Comparison of ENCODE assay signal across 23 mouse cellular contexts in genomic region chr6:117201396-117201795, GRCm38 (mm10). TPM values are rescaled to one million over a fixed set of nuclear protein-coding genes. Genes with fewer than 3 reads are reported as not detected.
DNase-seq lines count a peak whose midpoint lies in the region; ATAC-seq and TF ChIP-seq lines count a peak whose summit lies in the region.
"Had no signal": no experiment of that assay in that cellular context is flagged by ENCODE, and none has a peak within 500 bp of the region (broad histone marks: within the 10 kb centered on the region; RNA-seq: fewer than 3 reads in every experiment).

No protein-coding gene starts in this region.

- ATAC-seq in lung, embryonic 15.5 days (ENCODE audit: borderline replicate concordance, extremely low read depth, low FRiP score, low TSS enrichment), result no peak
- ATAC-seq: activated CD4-positive, CD25-positive, alpha-beta regulatory T cell, adult 4 months; forebrain, embryonic 13.5 days; forebrain, embryonic 15.5 days; forebrain, postnatal 0 days; Patski had no signal

- H3K79me3 ChIP-seq in C2C12 (ENCODE audit: low read depth), result no peaks in the 10 kb centered on the region

- intact Hi-C loops in heart, postnatal 10 days (cut with DNase I), result no loop called here

- no peaks in the 10 kb centered on the region for H3K9me3 ChIP-seq in heart, embryonic 10.5 days
- no peaks in the 10 kb centered on the region for H3K9me3 ChIP-seq in lung, embryonic 15.5 days
- H3K9me3 ChIP-seq: embryonic facial prominence, embryonic 10.5 days; embryonic facial prominence, embryonic 12.5 days; forebrain, embryonic 13.5 days; forebrain, embryonic 15.5 days had no signal

- H3K27ac ChIP-seq in heart, embryonic 10.5 days, result 0 out of 2 replicates have a peak overlapping the region, but pooled peaks have one; percentile 36
- H3K27ac ChIP-seq in lung, embryonic 15.5 days, result peak overlapping the region; percentile 76
- H3K27ac ChIP-seq: embryonic facial prominence, embryonic 10.5 days; embryonic facial prominence, embryonic 12.5 days; forebrain, embryonic 13.5 days; forebrain, embryonic 15.5 days had no signal

- H3K79me2 ChIP-seq in C2C12 (ENCODE audit: control insufficient read depth, insufficient read depth), result no peaks in the 10 kb centered on the region

- peaks cover 44% of the 10 kb centered on the region for H3K27me3 ChIP-seq in heart, embryonic 10.5 days (ENCODE audit: insufficient read depth, poor library complexity, severe bottlenecking)
- no peaks in the 10 kb centered on the region for H3K27me3 ChIP-seq in lung, embryonic 15.5 days
- H3K27me3 ChIP-seq in C2C12 (ENCODE audit: control insufficient read depth, insufficient read depth, insufficient read length), result no peaks in the 10 kb centered on the region
- H3K27me3 ChIP-seq: embryonic facial prominence, embryonic 12.5 days; forebrain, embryonic 13.5 days; forebrain, embryonic 15.5 days; Patski had no signal

- DNase-seq in heart, embryonic 10.5 days (ENCODE audit: low spot score), result no peak
- no peak for DNase-seq in heart, postnatal 10 days
- DNase-seq in lung, postnatal 4 days, result no peak
- DNase-seq in Muller cell, postnatal 12 days (ENCODE audit: inconsistent ontology term), result no peak
- DNase-seq: adrenal gland, adult 8-10 months; adrenal gland, postnatal 14 days; adrenal gland, postnatal 36 days; B cell, adult 2 months; cerebellum, adult 11-12 months; cerebellum, adult 2 months; cerebellum, adult 9-10 months; cerebellum, postnatal 10 days; cerebellum, postnatal 25 days; forebrain, postnatal 0 days had no signal

- no peak for TF ChIP-seq CTCF in C2C12 (IDR thresholded peaks at IDR 0.05; ENCODE audit: control insufficient read depth, insufficient read depth, insufficient read length)

- no peak overlapping the region for H3K4me2 ChIP-seq in lung, embryonic 15.5 days
- H3K4me2 ChIP-seq: embryonic facial prominence, embryonic 12.5 days; forebrain, embryonic 13.5 days; forebrain, embryonic 15.5 days had no signal

- no peak overlapping the region for H3K9ac ChIP-seq in lung, embryonic 15.5 days
- H3K9ac ChIP-seq: embryonic facial prominence, embryonic 12.5 days; forebrain, embryonic 13.5 days; forebrain, embryonic 15.5 days; forebrain, postnatal 0 days had no signal

- no peaks in the 10 kb centered on the region for H3K36me3 ChIP-seq in heart, embryonic 10.5 days
- no peaks in the 10 kb centered on the region for H3K36me3 ChIP-seq in lung, embryonic 15.5 days
- no peaks in the 10 kb centered on the region for H3K36me3 ChIP-seq in C2C12 (ENCODE audit: control insufficient read depth, insufficient read depth)
- H3K36me3 ChIP-seq: embryonic facial prominence, embryonic 10.5 days; embryonic facial prominence, embryonic 12.5 days; forebrain, embryonic 15.5 days had no signal

- no peak overlapping the region for H3ac ChIP-seq in C2C12 (ENCODE audit: control insufficient read depth, insufficient read length, low read depth)

- WGBS in heart, embryonic 10.5 days, result 82% methylated on average over 2 of the region's 2 CpGs
- 70% methylated on average over 2 of the region's 2 CpGs for WGBS in lung, embryonic 15.5 days

- peaks cover 23% of the 10 kb centered on the region; the same call in 1 of the 2 replicates for H3K4me1 ChIP-seq in heart, embryonic 10.5 days
- H3K4me1 ChIP-seq in lung, embryonic 15.5 days, result peaks cover 40% of the 10 kb centered on the region
- H3K4me1 ChIP-seq: forebrain, embryonic 13.5 days; forebrain, embryonic 15.5 days had no signal

- no peak overlapping the region for H3K4me3 ChIP-seq in heart, embryonic 10.5 days
- no peak overlapping the region for H3K4me3 ChIP-seq in lung, embryonic 15.5 days
- H3K4me3 ChIP-seq in C2C12 (ENCODE audit: insufficient read depth, poor library complexity, severe bottlenecking), result no peak overlapping the region
- H3K4me3 ChIP-seq: embryonic facial prominence, embryonic 10.5 days; embryonic facial prominence, embryonic 12.5 days; forebrain, embryonic 13.5 days; forebrain, embryonic 15.5 days had no signal

TF ChIP-seq in C2C12, 6 proteins besides CTCF, POLR2A, EP300 and RAD21:
- TF ChIP-seq USF1 (IDR thresholded peaks at IDR 0.05; ENCODE audit: low read depth) (no peak), CEBPB (IDR thresholded peaks at IDR 0.05; ENCODE audit: low read depth) (peak; percentile 53)
TF ChIP-seq in C2C12: peak in this region for 1.

RNA-seq across cellular contexts. Expression of gene Cxcl12, which starts 33.1 kb away (rescaled TPM):
- polyA plus RNA-seq in heart, embryonic 10.5 days (2016; fragmentation: Nextera tagmentation; extraction: Ambion mirVana), result 112 and 121 TPM in 2 replicates
- 100 to 1,000 TPM; 147 to 151 TPM for total RNA-seq in heart, postnatal 10 days (2021)
- 112 and 113 TPM in 2 replicates for polyA plus RNA-seq in lung, embryonic 15.5 days (2015; fragmentation: Nextera tagmentation; extraction: Ambion mirVana)
- polyA plus RNA-seq in C2C12 (2012; fragmentation: generic; extraction: Trizol), result 25.9 TPM
- total RNA-seq: MEL had no signal
- polyA plus RNA-seq: activated CD4-positive, CD25-positive, alpha-beta regulatory T cell, adult 4 months had no signal
